Mouse (Mus musculus): Measurements from ENCODE around the gene Nt5c2. TPM values are rescaled to one million over a fixed set of nuclear protein-coding genes. Genes with fewer than 3 reads are reported as not detected.

The Nt5c2 gene
- polyA plus RNA-seq, 1 experiment from 2014 or later, result 23.0 TPM

DNA sequence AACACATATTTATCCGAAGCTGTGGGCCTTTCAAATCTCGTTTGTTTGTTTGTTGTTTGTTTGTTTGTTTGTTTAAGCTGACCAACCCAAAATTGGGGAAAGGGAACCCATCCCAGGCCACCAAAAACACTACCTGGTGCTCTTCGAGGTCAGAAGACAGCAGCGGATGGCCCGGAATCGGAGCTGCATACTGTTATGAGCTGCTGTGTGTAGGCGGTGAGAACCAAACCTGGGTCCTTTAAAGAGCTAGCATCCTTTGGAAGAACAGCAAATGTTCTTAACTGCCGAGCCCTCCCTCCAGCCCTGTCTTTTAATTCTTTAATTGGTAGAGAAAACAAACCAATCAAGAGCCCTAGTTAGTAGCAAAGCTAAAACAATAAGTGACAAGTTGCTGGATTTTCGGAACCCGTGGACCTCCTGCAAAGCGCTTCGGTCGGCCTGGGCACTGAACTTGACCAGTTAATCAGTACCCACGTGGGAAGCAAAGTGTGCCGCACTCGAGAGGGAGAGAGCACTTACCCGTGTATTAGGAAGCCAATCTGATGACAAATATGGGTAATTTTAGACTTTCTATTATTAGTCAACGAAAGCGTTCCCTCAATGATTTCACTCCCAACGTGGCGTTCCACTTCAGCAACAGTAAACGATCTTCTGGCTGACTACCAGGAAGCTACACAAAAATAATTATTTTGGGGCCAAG is 45.5 kb downstream of the Nt5c2 start:
- no peak overlapping the region for H3K9ac ChIP-seq (ENCODE audit: low read depth, low read length)
- H3K4me3 ChIP-seq (ENCODE audit: low read depth, low read length), result no peak overlapping the region
- H3K4me1 ChIP-seq (replicated peaks; ENCODE audit: control insufficient read depth, insufficient read depth, low read length), result no peaks in the 10 kb centered on the region; the same call in 1 of the 2 replicates
- no peak for TF ChIP-seq CTCF (IDR thresholded peaks at IDR 0.05; ENCODE audit: low read depth)
- no peaks in the 10 kb centered on the region for H3K9me3 ChIP-seq (ENCODE audit: control insufficient read depth)
- H3K27me3 ChIP-seq (replicated peaks; ENCODE audit: control insufficient read depth, insufficient read depth, low read length), result no peaks in the 10 kb centered on the region
- no peak overlapping the region for H3K27ac ChIP-seq (ENCODE audit: low read depth, low read length)
- H3K4me2 ChIP-seq (replicated peaks; ENCODE audit: low read depth), result 0 out of 2 replicates have a peak overlapping the region, but pooled peaks have one; percentile 21
- WGBS, result 57% methylated on average over 22 of the region's 22 CpGs
- H3K36me3 ChIP-seq (ENCODE audit: control insufficient read depth, insufficient read depth), result no peaks in the 10 kb centered on the region
- no peak for ATAC-seq

GRCm38 (mm10) chr19:46968833-46969232 is 46.1 kb downstream of the Nt5c2 start:
- no peak overlapping the region for H3K4me2 ChIP-seq (replicated peaks; ENCODE audit: low read depth)
- H3K9ac ChIP-seq (ENCODE audit: low read depth, low read length), result no peak overlapping the region

DNA sequence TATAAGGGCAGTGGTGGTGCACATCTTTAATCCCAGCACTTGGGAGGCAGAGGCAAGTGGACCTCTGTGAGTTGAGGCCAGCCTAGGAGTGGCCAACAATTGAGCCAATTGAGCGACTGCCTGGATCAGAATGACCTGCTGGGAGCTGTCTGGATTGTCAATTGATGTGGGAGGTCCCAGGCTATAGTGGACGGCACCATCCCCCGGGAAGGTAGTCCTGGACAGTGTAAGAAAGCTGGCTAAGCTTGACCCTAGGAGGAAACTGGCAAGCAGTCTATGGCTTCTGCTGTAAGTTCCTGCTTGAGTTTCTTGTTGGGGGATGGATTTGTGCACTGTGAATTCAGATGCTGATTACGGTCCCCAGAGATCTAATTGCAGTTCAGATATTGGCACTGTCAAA is 47.1 kb downstream of the Nt5c2 start:
- no peak overlapping the region for H3K4me2 ChIP-seq (replicated peaks; ENCODE audit: low read depth)
- no peak for ATAC-seq
- no peaks in the 10 kb centered on the region; the same call in 1 of the 2 replicates for H3K4me1 ChIP-seq (replicated peaks; ENCODE audit: control insufficient read depth, insufficient read depth, low read length)
- no peaks in the 10 kb centered on the region for H3K36me3 ChIP-seq (ENCODE audit: control insufficient read depth, insufficient read depth)
- H3K4me3 ChIP-seq (ENCODE audit: low read depth, low read length), result no peak overlapping the region
- no peaks in the 10 kb centered on the region for H3K9me3 ChIP-seq (ENCODE audit: control insufficient read depth)
- H3K9ac ChIP-seq (ENCODE audit: low read depth, low read length), result no peak overlapping the region
- WGBS, result 68% methylated on average over 4 of the region's 4 CpGs
- H3K27ac ChIP-seq (ENCODE audit: low read depth, low read length), result no peak overlapping the region
- no peak for TF ChIP-seq CTCF (IDR thresholded peaks at IDR 0.05; ENCODE audit: low read depth)
- no peaks in the 10 kb centered on the region for H3K27me3 ChIP-seq (replicated peaks; ENCODE audit: control insufficient read depth, insufficient read depth, low read length)

More at GRCm38 (mm10) chr19:46968833-46969232, 46.1 kb downstream of the Nt5c2 start:
- H3K4me1 ChIP-seq (replicated peaks; ENCODE audit: control insufficient read depth, insufficient read depth, low read length), result no peaks in the 10 kb centered on the region; the same call in 1 of the 2 replicates
- H3K36me3 ChIP-seq (ENCODE audit: control insufficient read depth, insufficient read depth), result no peaks in the 10 kb centered on the region
- TF ChIP-seq CTCF (IDR thresholded peaks at IDR 0.05; ENCODE audit: low read depth), result no peak
- ATAC-seq, result no peak
- H3K27ac ChIP-seq (ENCODE audit: low read depth, low read length), result no peak overlapping the region
- no peaks in the 10 kb centered on the region for H3K9me3 ChIP-seq (ENCODE audit: control insufficient read depth)
- 56% methylated on average over 5 of the region's 5 CpGs for WGBS
- no peaks in the 10 kb centered on the region for H3K27me3 ChIP-seq (replicated peaks; ENCODE audit: control insufficient read depth, insufficient read depth, low read length)
- H3K4me3 ChIP-seq (ENCODE audit: low read depth, low read length), result no peak overlapping the region

DNA sequence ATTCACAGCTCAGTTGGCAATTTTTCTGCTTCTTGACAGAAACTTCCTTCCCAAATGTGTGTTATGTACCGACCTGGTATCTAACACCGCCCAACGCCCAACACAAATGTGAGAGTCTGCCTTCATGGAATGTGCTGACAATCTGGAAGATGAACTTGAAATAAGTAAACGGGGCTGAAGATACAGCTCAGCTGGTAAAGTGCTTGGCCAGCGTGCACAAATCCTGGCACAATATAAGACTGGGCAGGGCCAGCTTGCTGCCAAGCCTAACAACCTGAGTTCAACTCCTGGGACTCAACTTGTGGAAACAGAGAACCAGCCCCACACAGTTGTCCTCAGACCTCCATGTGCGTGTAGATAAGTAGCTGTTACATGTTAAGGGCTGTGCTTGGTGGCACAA is 48.6 kb downstream of the Nt5c2 start:
- no peaks in the 10 kb centered on the region; the same call in 1 of the 2 replicates for H3K4me1 ChIP-seq (replicated peaks; ENCODE audit: control insufficient read depth, insufficient read depth, low read length)
- no peak overlapping the region for H3K27ac ChIP-seq (ENCODE audit: low read depth, low read length)
- H3K4me3 ChIP-seq (ENCODE audit: low read depth, low read length), result no peak overlapping the region
- no peaks in the 10 kb centered on the region for H3K27me3 ChIP-seq (replicated peaks; ENCODE audit: control insufficient read depth, insufficient read depth, low read length)
- WGBS, result 90% methylated on average over 6 of the region's 6 CpGs
- no peak overlapping the region for H3K9ac ChIP-seq (ENCODE audit: low read depth, low read length)
- no peak for ATAC-seq
- H3K36me3 ChIP-seq (ENCODE audit: control insufficient read depth, insufficient read depth), result no peaks in the 10 kb centered on the region
- TF ChIP-seq CTCF (IDR thresholded peaks at IDR 0.05; ENCODE audit: low read depth), result no peak
- no peaks in the 10 kb centered on the region for H3K9me3 ChIP-seq (ENCODE audit: control insufficient read depth)
- H3K4me2 ChIP-seq (replicated peaks; ENCODE audit: low read depth), result no peak overlapping the region

GRCm38 (mm10) chr19:46965496-46965895 is 49.5 kb downstream of the Nt5c2 start:
- Histone ChIP-seq H3K27me3 (replicated peaks; ENCODE audit: control insufficient read depth, insufficient read depth, low read length) (no peaks in the 10 kb centered on the region), H3K9ac (ENCODE audit: low read depth, low read length) (no peak overlapping the region), H3K36me3 (ENCODE audit: control insufficient read depth, insufficient read depth) (no peaks in the 10 kb centered on the region), H3K4me2 (replicated peaks; ENCODE audit: low read depth) (no peak overlapping the region), H3K9me3 (ENCODE audit: control insufficient read depth) (no peaks in the 10 kb centered on the region), H3K4me1 (replicated peaks; ENCODE audit: control insufficient read depth, insufficient read depth, low read length) (no peaks in the 10 kb centered on the region; the same call in 1 of the 2 replicates), H3K27ac (ENCODE audit: low read depth, low read length) (no peak overlapping the region), H3K4me3 (ENCODE audit: low read depth, low read length) (no peak overlapping the region)
- TF ChIP-seq CTCF (IDR thresholded peaks at IDR 0.05; ENCODE audit: low read depth), result no peak
- no peak for ATAC-seq

GRCm38 (mm10) chr19:46964353-46964752 is 50.6 kb downstream of the Nt5c2 start:
- WGBS, result 70% methylated on average over 9 of the region's 9 CpGs
- H3K4me1 ChIP-seq (replicated peaks; ENCODE audit: control insufficient read depth, insufficient read depth, low read length), result no peaks in the 10 kb centered on the region; the same call in 1 of the 2 replicates
- no peaks in the 10 kb centered on the region for H3K36me3 ChIP-seq (ENCODE audit: control insufficient read depth, insufficient read depth)
- H3K9me3 ChIP-seq (ENCODE audit: control insufficient read depth), result no peaks in the 10 kb centered on the region
- H3K27ac ChIP-seq (ENCODE audit: low read depth, low read length), result no peak overlapping the region
- no peak for ATAC-seq
- TF ChIP-seq CTCF (IDR thresholded peaks at IDR 0.05; ENCODE audit: low read depth), result no peak
- H3K9ac ChIP-seq (ENCODE audit: low read depth, low read length), result no peak overlapping the region
- H3K4me3 ChIP-seq (ENCODE audit: low read depth, low read length), result no peak overlapping the region
- H3K4me2 ChIP-seq (replicated peaks; ENCODE audit: low read depth), result no peak overlapping the region
- H3K27me3 ChIP-seq (replicated peaks; ENCODE audit: control insufficient read depth, insufficient read depth, low read length), result no peaks in the 10 kb centered on the region

Data from intestine, postnatal 0 days (tissue).